Mouse (Mus musculus): ENCODE measurements at regions not wholly inside any gene's neighbourhood (a gene's known extent, or its start where the extent isn't known, plus 50 kb on each side); places are given as distances from the start of the nearest gene placed in this dataset.

- no peak overlapping the region for H3K9ac ChIP-seq (ENCODE audit: insufficient read depth, low read depth)
- peaks cover 1% of the 10 kb centered on the region for H3K27me3 ChIP-seq (replicated peaks)
- H3K79me2 ChIP-seq (replicated peaks; ENCODE audit: control insufficient read depth, extremely low read depth, insufficient read depth, poor library complexity, severe bottlenecking) = no peaks in the 10 kb centered on the region
- DNase-seq (ENCODE audit: extremely low read depth) = no peak
- H3K4me1 ChIP-seq (ENCODE audit: control insufficient read depth in 1 of 2, insufficient read depth in 2 of 2) = peaks cover 2 to 6% of the 10 kb centered on the region in 2 experiments; a peak in 3 of 4 replicates
- H3K4me2 ChIP-seq (ENCODE audit: insufficient read depth, low read depth, poor library complexity, severe bottlenecking) = no peak overlapping the region
- no peaks in the 10 kb centered on the region for H3K9me3 ChIP-seq (replicated peaks; ENCODE audit: low read length)
- in situ Hi-C loops (cut with MboI; ENCODE audit: low pct_ligation_motif_present, low pct_unique_long_range_greater_than_20kb, low sequenced_read_pairs) = loop anchor here (10.0 kb wide), 1 partner anchor 217 kb away; no protein-coding TSS in a partner anchor
- H3K27ac ChIP-seq (ENCODE audit: insufficient read depth, low read depth) = no peak overlapping the region
- H3K4me3 ChIP-seq (replicated peaks in 1 of 3; ENCODE audit: low read depth in 2 of 3, low read length in 2 of 3, poor library complexity in 1 of 3) = no peak overlapping the region
- TF ChIP-seq CHD2 (IDR thresholded peaks at IDR 0.05; ENCODE audit: low read length) = no peak
- TF ChIP-seq SIN3A (IDR thresholded peaks at IDR 0.05; ENCODE audit: low read length) = no peak
- no peak for TF ChIP-seq UBTF (IDR thresholded peaks at IDR 0.05; ENCODE audit: low read depth, low read length)
- no peak for TF ChIP-seq ZC3H11A (IDR thresholded peaks at IDR 0.05; ENCODE audit: low read depth, low read length)
- TF ChIP-seq RAD21 (IDR thresholded peaks at IDR 0.05; ENCODE audit: low read depth, low read length) = no peak
- TF ChIP-seq POLR2A (IDR thresholded peaks at IDR 0.05; ENCODE audit: low read depth, low read length) = no peak
- no peak for TF ChIP-seq JUN (IDR thresholded peaks at IDR 0.05; ENCODE audit: insufficient read depth, low read depth, low read length)
- no peak for TF ChIP-seq USF2 (conservative IDR thresholded peaks at IDR 0.05; ENCODE audit: low read depth, low read length)
- no peak for TF ChIP-seq TBP (conservative IDR thresholded peaks at IDR 0.05; ENCODE audit: low read depth, low read length)
- no peak for TF ChIP-seq MAFK (IDR thresholded peaks at IDR 0.05; ENCODE audit: insufficient replicate concordance, low read length)
- no peak for TF ChIP-seq PAX5 (IDR thresholded peaks at IDR 0.05; ENCODE audit: low read length)
- TF ChIP-seq NRF1 (IDR thresholded peaks at IDR 0.05; ENCODE audit: low read depth, low read length) = no peak
- TF ChIP-seq GABPA (IDR thresholded peaks at IDR 0.05; ENCODE audit: insufficient replicate concordance, low read depth, low read length) = no peak
- TF ChIP-seq CHD1 (IDR thresholded peaks at IDR 0.05; ENCODE audit: low read depth, low read length) = no peak
- no peak for TF ChIP-seq USF1 (IDR thresholded peaks at IDR 0.05; ENCODE audit: low read depth, low read length)
- TF ChIP-seq SMC3 (IDR thresholded peaks at IDR 0.05; ENCODE audit: low read depth, low read length) = no peak
- no peak for TF ChIP-seq KAT2A (IDR thresholded peaks at IDR 0.05; ENCODE audit: insufficient replicate concordance, low read length)
- H3K36me3 ChIP-seq (replicated peaks in 1 of 2; ENCODE audit: control insufficient read depth in 1 of 2, insufficient read depth in 1 of 2, low read length in 1 of 2) = no peaks in the 10 kb centered on the region
- dilution Hi-C loops (cut with MboI; ENCODE audit: extremely low pct_ligation_motif_present, extremely low pct_unique_long_range_greater_than_20kb, low sequenced_read_pairs) = no loop called here
Observed at GRCm38 (mm10) chr13:99091562-99092278, 92.9 kb upstream of the Zfp366 start.

GRCm38 (mm10) chr13:99090361-99090760, 94.3 kb upstream of the Zfp366 start:
- dilution Hi-C loops (cut with MboI; ENCODE audit: extremely low pct_ligation_motif_present, extremely low pct_unique_long_range_greater_than_20kb, low sequenced_read_pairs) (no loop called here), in situ Hi-C loops (cut with MboI; ENCODE audit: low pct_ligation_motif_present, low pct_unique_long_range_greater_than_20kb, low sequenced_read_pairs) (loop anchor here (10.0 kb wide), 1 partner anchor 216 kb away; no protein-coding TSS in a partner anchor)

More at GRCm38 (mm10) chr13:99090361-99090760, 94.3 kb upstream of the Zfp366 start:
- H3K9me3 ChIP-seq (replicated peaks; ENCODE audit: low read length) = no peaks in the 10 kb centered on the region
- no peak overlapping the region for H3K4me2 ChIP-seq (ENCODE audit: insufficient read depth, low read depth, poor library complexity, severe bottlenecking)
- H3K9ac ChIP-seq (ENCODE audit: insufficient read depth, low read depth) = no peak overlapping the region
- no peak for TF ChIP-seq MAX (IDR thresholded peaks at IDR 0.05; ENCODE audit: low read length)
- no peak for TF ChIP-seq ZMIZ1 (IDR thresholded peaks at IDR 0.05; ENCODE audit: low read depth, low read length)
- no peak for TF ChIP-seq POLR2AphosphoS2 (IDR thresholded peaks at IDR 0.05; ENCODE audit: low read depth, low read length)
- no peak for TF ChIP-seq NELFE (IDR thresholded peaks at IDR 0.05; ENCODE audit: low read depth, low read length)
- no peak for TF ChIP-seq USF2 (conservative IDR thresholded peaks at IDR 0.05; ENCODE audit: low read depth, low read length)
- no peak for TF ChIP-seq CHD1 (IDR thresholded peaks at IDR 0.05; ENCODE audit: low read depth, low read length)
- no peak for TF ChIP-seq SMC3 (IDR thresholded peaks at IDR 0.05; ENCODE audit: low read depth, low read length)
- no peak for TF ChIP-seq ZC3H11A (IDR thresholded peaks at IDR 0.05; ENCODE audit: low read depth, low read length)
- no peak for TF ChIP-seq UBTF (IDR thresholded peaks at IDR 0.05; ENCODE audit: low read depth, low read length)
- TF ChIP-seq IRF4 (IDR thresholded peaks at IDR 0.05; ENCODE audit: low read depth, low read length) = no peak
- TF ChIP-seq TCF12 (IDR thresholded peaks at IDR 0.05; ENCODE audit: low read depth, low read length) = no peak
- TF ChIP-seq NRF1 (IDR thresholded peaks at IDR 0.05; ENCODE audit: low read depth, low read length) = no peak
- TF ChIP-seq POLR2A (IDR thresholded peaks at IDR 0.05; ENCODE audit: low read depth, low read length) = no peak
- TF ChIP-seq ZNF384 (IDR thresholded peaks at IDR 0.05; ENCODE audit: low read depth, low read length) = no peak
- no peak for TF ChIP-seq EP300 (IDR thresholded peaks at IDR 0.05; ENCODE audit: low read length)
- H3K4me1 ChIP-seq (ENCODE audit: control insufficient read depth in 1 of 2, insufficient read depth in 2 of 2) = peaks cover 2 to 6% of the 10 kb centered on the region in 2 experiments; a peak in 3 of 4 replicates
- H3K27me3 ChIP-seq (replicated peaks) = peaks cover 1% of the 10 kb centered on the region
- no peak overlapping the region for H3K27ac ChIP-seq (ENCODE audit: insufficient read depth, low read depth)
- no peaks in the 10 kb centered on the region for H3K36me3 ChIP-seq (replicated peaks in 1 of 2; ENCODE audit: control insufficient read depth in 1 of 2, insufficient read depth in 1 of 2, low read length in 1 of 2)
- no peak for DNase-seq (ENCODE audit: extremely low read depth)
- H3K79me2 ChIP-seq (replicated peaks; ENCODE audit: control insufficient read depth, extremely low read depth, insufficient read depth, poor library complexity, severe bottlenecking) = no peaks in the 10 kb centered on the region
- H3K4me3 ChIP-seq (replicated peaks in 1 of 3; ENCODE audit: low read depth in 2 of 3, low read length in 2 of 3, poor library complexity in 1 of 3) = no peak overlapping the region
